Mouse (Mus musculus): ENCODE measurements around the gene Hcrt.

DNA sequence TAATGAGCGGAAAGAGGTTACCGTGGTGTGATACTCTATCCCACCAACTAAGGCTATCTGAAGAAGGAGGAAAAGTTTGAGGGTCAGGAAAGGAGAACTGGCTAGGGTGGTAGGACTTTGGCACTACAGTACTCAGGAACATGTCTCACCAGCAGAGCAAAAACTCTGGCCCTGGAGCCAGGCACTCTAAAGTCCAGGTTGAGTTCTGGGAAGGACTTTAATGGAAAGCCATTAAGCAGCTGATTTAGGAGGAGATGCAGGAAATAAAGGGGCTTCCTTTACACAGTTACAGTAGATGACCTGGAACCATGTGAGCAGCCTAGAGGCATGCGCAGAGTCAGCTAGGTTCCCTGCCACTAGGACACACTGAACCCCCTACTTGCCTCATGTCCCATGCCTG, 35.5 kb downstream of the Hcrt start:
- no peak for TF ChIP-seq USF1 (IDR thresholded peaks at IDR 0.05; ENCODE audit: low read depth)
- TF ChIP-seq MYOD1 (IDR thresholded peaks at IDR 0.05; ENCODE audit: control insufficient read depth, insufficient read length, low read depth), result no peak
- no peak for TF ChIP-seq CTCF (IDR thresholded peaks at IDR 0.05; ENCODE audit: control insufficient read depth, insufficient read depth, insufficient read length)
- no peak for TF ChIP-seq FOSL1 (IDR thresholded peaks at IDR 0.05; ENCODE audit: insufficient read depth, low read length, poor library complexity, severe bottlenecking)
- TF ChIP-seq CEBPB (IDR thresholded peaks at IDR 0.05; ENCODE audit: low read depth), result no peak

Measured in C2C12 (cell line).